Mouse (Mus musculus) layer of hippocampus, adult 9-10 months (tissue): Measurements from ENCODE around the gene Smtn.

Source experiments
- DNase-seq: peaks from one replicate; pipeline ENCODE4 v3.0.0; 2022; ENCODE audit warnings: low spot score

Smtn gene

GRCm38 (mm10) chr11:3547047-3547446 is 6.6 kb upstream of the Smtn start:
- DNase-seq = no peak

GRCm38 (mm10) chr11:3546242-3546562 is 5.8 kb upstream of the Smtn start:
- no peak for DNase-seq

- DNase-seq = no peak
These were observed 5.3 kb upstream of the Smtn start for GRCm38 (mm10) chr11:3545531-3546241.

- DNase-seq = no peak
These were observed 4.0 kb upstream of the Smtn start for GRCm38 (mm10) chr11:3544409-3544808.

DNA sequence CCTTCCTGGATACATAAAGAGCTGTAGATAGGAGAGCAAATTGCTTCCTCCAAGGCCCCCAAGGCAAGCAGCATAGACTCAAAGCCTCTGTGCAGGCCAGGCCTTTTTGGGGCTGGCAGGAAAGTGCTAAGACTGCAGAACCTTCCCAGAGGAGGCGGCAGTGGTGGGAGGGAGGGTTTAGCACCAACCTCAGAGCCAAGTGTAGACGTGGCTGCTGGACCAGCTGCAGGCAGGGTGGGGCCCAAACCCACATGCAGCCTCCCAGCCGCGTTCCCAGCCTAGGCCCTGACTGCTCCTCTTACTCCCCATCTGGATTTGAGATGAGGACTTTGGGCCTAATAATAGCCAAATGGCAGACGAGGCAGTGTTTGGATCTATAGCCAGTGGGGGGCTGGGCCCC is 2.6 kb upstream of the Smtn start:
- no peak for DNase-seq

DNA sequence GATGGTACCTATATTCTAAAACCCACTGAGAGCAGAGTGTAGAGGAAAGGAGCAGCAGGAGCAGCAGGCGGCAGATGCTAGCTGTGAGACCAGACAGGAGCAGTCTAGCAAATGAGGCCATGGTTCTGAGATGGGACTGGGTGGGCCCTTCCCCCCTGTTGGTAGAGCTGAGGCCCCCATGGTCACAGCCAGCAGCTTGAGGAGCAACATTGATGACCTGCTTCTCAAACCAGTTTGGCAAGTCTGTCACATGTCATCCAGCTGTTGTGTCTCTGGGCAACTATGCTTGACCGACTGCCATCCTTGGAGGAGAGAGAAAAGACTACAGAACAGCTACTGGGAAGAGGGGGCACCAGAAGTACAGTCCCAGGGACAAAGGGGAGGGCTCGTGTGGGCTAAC is 1.5 kb upstream of the Smtn start:
- no peak for DNase-seq

DNA sequence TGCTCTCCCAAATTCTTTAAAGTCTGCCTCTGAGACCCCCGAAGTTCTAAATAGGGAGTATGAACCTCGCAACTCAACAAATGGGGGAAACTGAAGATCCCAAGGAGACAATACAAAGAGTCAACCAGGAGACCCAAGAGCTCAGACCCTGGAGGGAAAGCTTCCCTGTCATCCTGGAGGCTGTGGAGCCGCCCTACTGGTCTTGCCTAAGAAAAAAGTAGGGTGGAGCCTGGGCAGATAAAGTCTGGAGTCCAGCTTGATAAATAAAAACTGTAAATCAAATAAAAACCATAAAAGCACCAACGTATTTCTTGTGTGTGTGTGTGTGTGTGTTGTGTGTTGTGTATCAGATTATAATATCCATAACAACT is 601 bp downstream of the Smtn start:
- no peak for DNase-seq

GRCm38 (mm10) chr11:3539111-3539825 is 1.1 kb downstream of the Smtn start:
- peak; percentile 72 for DNase-seq

DNA sequence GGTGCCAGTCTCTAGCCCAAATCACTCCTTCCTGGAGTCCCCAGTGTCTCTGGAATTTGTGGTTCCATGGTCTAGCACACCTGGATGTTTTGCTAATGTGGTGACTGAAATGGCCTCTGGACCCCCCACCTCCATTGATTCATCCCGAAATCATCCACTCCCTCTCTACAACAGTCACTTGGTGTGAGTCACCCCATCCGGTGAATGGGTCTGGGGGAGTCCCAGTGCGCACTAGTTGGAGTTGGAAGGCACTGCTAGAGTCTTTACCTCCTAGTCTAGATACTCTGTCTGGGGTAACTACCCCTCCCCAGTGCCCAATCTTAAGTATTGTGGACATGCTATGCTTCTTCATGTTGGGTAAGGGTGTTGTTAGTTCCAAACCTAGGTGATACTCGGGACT is 2.1 kb downstream of the Smtn start:
- no peak for DNase-seq

GRCm38 (mm10) chr11:3537711-3538110 is 2.7 kb downstream of the Smtn start:
- no peak for DNase-seq

GRCm38 (mm10) chr11:3536745-3537333 is 3.6 kb downstream of the Smtn start:
- DNase-seq = no peak

DNA sequence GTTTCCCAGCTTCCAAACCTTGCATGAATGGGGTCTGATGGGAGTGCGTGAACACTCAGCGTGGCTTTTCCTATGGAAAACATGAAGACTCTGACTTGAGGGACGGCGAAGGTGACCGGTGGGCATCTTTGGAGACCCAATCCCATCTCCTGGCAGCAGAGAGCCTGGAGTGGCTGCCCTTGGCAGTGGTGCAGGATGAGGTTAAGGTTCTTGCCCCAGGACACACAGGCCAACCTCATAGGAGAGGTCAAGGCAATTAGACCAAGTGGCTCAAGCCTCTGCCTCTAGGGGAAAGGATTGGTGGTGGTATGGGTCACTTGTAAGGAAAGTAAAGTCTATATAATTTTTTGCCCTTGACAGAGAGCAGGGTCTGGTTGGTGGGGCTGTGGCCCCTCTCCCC is 4.3 kb downstream of the Smtn start:
- no peak for DNase-seq

GRCm38 (mm10) chr11:3535406-3535986 is 4.9 kb downstream of the Smtn start:
- DNase-seq = peak; percentile 87

DNA sequence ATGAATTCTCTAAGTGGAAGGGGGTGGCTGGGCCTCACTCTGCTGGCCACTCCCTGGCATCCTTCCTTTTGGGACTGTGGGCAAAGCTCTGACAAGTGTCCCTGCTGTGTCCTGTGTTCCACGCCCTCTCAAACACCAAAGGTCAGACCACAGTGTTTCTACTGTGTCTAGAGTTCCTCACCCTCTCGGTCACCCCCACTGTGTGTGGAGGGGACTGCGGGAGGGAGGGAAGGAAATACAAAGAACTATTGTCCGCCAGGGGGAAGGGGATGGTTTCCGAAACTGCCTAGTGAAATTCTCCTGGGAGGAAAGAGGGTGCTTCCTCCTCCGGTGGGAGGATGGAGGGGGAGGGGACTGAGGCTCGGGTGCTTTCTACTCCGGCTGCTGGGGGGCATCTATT is 5.5 kb downstream of the Smtn start:
- DNase-seq = no peak

DNA sequence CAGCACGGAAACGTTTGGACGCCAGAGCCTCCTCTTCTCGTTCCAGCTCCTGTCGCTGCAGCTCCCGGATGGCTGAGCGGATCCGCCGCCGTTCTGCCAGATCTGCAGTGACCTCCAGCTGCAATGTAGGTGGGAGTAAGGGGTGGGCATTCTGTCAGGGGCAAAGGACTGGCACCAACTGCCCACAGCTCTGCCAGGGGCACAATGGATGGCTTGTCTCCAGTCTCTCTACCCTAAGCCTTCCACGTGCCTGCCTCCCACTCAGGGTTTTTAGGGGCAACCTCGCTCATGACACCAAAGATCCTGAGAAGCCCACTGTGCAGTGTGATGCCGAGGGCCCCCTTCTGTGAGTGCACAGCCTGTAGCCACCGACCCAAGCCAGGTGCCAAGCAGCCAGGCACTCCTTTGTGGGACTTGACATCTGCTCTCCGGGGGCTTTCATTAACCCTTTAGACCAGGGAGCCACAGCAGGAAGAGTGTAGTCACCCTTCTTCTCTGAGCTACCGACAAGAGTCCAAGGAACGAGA is 6.9 kb downstream of the Smtn start:
- DNase-seq = no peak

GRCm38 (mm10) chr11:3532101-3532931 is 8.1 kb downstream of the Smtn start:
- DNase-seq = no peak

DNA sequence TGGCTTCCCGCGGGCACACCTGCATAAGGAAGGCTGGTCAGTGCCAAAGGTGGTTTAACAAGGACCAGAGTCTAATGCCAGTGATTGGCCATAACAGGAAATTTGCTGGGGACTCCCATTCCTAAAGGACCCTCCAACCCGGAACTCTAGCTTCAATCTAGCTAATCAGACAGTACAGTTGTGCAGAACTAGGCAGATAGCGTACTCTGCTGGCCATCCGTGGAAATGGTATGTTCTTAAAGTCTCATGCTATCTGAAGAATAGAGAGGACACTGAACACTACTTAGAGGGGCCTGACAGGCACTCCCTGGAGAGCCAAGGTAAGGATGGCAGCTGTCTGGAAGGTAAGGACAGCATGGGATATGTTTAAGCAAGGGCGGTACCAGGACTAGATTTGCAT is 8.8 kb downstream of the Smtn start:
- no peak for DNase-seq

- no peak for DNase-seq
These were observed 9.7 kb downstream of the Smtn start for GRCm38 (mm10) chr11:3530731-3531130.

DNA sequence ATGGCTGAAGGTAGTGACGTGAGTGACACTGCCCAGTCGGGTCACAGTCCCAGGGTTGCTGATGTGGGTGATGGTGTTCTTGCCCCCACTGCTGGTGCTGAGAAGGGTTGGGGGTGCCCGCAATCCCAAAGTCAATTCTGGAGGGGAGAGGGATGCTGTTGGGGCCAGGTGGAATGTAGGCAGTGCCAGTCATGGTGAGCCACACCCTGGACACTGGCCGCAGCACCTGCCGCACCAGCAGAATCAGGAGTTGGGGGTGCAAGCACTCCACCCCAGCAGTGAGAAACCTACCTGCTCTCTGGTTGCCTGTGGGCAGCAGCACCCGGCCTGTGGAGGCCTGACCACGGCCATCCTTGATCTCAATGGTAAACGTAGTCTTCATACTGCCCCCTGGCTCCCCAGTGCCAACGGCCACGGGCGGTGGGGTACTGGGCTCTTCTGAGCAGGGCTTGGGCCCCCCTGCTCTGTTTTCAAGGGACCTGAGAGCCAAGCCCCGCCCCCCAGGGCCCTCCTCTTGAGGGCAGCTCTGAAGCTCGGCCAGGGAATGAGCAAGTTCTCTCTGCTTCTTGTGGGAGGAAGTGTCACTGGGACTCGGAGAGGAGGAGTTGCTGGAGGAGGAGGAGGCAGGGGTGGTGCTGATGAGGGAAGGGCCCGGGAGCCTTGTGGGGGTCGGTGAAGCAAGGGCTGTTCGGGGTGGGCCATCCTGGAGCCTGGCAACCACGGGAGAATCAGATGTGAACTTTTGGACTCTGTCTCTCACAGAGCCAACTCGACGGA is 10.7 kb downstream of the Smtn start:
- DNase-seq = no peak

DNA sequence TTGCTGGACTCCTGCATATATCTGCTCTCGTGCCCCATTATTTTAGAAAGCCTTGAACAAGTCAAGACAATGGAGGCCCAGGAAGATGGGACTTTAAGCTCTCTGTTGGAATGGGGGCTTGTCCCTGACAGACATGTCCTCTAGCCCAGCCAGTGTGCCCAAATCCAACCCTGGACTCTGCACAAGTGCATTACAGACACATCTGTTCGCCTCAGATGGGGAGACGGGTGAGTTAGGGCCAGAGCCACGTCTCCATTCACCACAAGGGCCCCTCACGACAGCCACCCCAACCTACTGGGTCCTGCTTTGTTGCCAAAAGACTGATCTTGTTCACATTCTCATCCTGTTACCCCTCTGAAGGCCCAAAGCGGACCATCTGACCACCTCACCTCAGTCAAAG is 12.2 kb downstream of the Smtn start:
- DNase-seq = no peak

- no peak for DNase-seq
These were observed 12.6 kb downstream of the Smtn start for GRCm38 (mm10) chr11:3527766-3528165.
